Mouse (Mus musculus) embryonic fibroblast, embryonic 13.5 days (primary cell): ENCODE measurements around the gene Gast.

Experiments used
- CTCF ChIP-seq: IDR thresholded peaks from 2 replicates; pipeline ENCODE4 v1.5.1; 2011; ENCODE audit warnings: mild to moderate bottlenecking, control low read depth, low read length, moderate library complexity, borderline replicate concordance; ENCODE audit not compliant: insufficient read depth
- POLR2A ChIP-seq: IDR thresholded peaks from 2 replicates; pipeline ENCODE4 v1.6.1; 2011; ENCODE audit warnings: low read depth, mild to moderate bottlenecking, control low read depth, low read length, moderate library complexity

GRCm38 (mm10) chr11:100352076-100352857, 18.1 kb downstream of the Gast start:
- TF ChIP-seq POLR2A (no peak), CTCF (peak; percentile 81; the same call in 1 of the 2 replicates)
